Comparison of ENCODE assay signal across 27 mouse cellular contexts in the genomic region with DNA sequence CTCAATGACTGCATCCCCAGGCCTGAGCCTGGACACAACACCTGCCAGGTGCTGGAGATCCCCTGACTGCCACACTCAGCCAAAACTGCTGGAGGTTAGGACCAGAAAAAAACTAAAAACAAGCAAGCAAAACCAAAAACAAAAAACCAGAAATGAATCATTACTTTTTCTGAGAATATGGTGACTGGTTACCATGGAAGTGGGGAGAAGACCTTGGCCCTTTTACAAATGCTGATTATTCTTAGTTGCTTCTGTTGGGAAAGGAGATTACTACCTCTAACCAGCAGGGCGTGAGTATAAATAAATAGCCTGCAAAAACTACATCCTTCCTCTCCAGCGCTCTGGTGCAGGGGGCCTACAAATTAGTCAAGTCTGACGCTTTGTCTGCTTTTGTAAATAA.
"Had no signal": no experiment of that assay in that cellular context is flagged by ENCODE, and none has a peak within 500 bp of the region (broad histone marks: within the 10 kb centered on the region; RNA-seq: fewer than 3 reads in every experiment).

No protein-coding gene starts in this region.

- DNase-seq: gastrocnemius, adult 2 months; gastrocnemius, postnatal 10 days; gastrocnemius, postnatal 25 days; heart, adult 18-20 months; heart, postnatal 10 days; heart, postnatal 4 days; kidney, adult 18-20 months; kidney, adult 9 months; kidney, postnatal 10 days; kidney, postnatal 25 days; kidney, postnatal 4 days; liver; liver, embryonic 13.5 days had no signal

- H3K4me2 ChIP-seq: heart, embryonic 12.5 days; hindbrain, embryonic 12.5 days; hindbrain, embryonic 14.5 days; intestine, embryonic 15.5 days; kidney, embryonic 15.5 days; limb, embryonic 12.5 days; liver, embryonic 11.5 days; liver, embryonic 13.5 days had no signal

- H3K4me3 ChIP-seq: gastrocnemius, adult 2 months; heart, embryonic 10.5 days; heart, embryonic 12.5 days; hindbrain, embryonic 10.5 days; hindbrain, embryonic 12.5 days; intestine, embryonic 15.5 days; kidney, embryonic 15.5 days; left cerebral cortex, adult 2 months; limb, embryonic 10.5 days; limb, embryonic 12.5 days; liver, embryonic 13.5 days had no signal

- H3K9ac ChIP-seq: heart, embryonic 12.5 days; hindbrain, embryonic 12.5 days; hindbrain, embryonic 14.5 days; intestine, embryonic 15.5 days; kidney, embryonic 15.5 days; limb, embryonic 12.5 days; liver, embryonic 13.5 days had no signal

- ATAC-seq: hindbrain, embryonic 16.5 days; inflammation-experienced regulatory T-cells, adult 6 months; intestine, embryonic 15.5 days; intestine, postnatal 0 days had no signal

- H3K27ac ChIP-seq: gastrocnemius, adult 2 months; heart, embryonic 10.5 days; hindbrain, embryonic 10.5 days; hindbrain, embryonic 12.5 days; hindbrain, embryonic 14.5 days; intestine, embryonic 15.5 days; kidney, embryonic 15.5 days; left cerebral cortex, adult 2 months; limb, embryonic 10.5 days; limb, embryonic 12.5 days; liver, embryonic 13.5 days had no signal

- H3K9me3 ChIP-seq: heart, embryonic 10.5 days; heart, embryonic 12.5 days; hindbrain, embryonic 10.5 days; hindbrain, embryonic 12.5 days; intestine, embryonic 15.5 days; kidney, embryonic 15.5 days; limb, embryonic 10.5 days; limb, embryonic 12.5 days; liver, embryonic 13.5 days had no signal

- H3K27me3 ChIP-seq: heart, embryonic 12.5 days; hindbrain, embryonic 12.5 days; intestine, embryonic 15.5 days; kidney, embryonic 15.5 days; limb, embryonic 12.5 days; liver, embryonic 13.5 days had no signal

- H3K4me1 ChIP-seq: heart, embryonic 10.5 days; heart, embryonic 12.5 days; hindbrain, embryonic 10.5 days; hindbrain, embryonic 12.5 days; intestine, embryonic 15.5 days; kidney, embryonic 15.5 days; limb, embryonic 10.5 days; liver, embryonic 13.5 days had no signal

- H3K36me3 ChIP-seq: heart, embryonic 10.5 days; heart, embryonic 12.5 days; hindbrain, embryonic 10.5 days; hindbrain, embryonic 12.5 days; intestine, embryonic 15.5 days; kidney, embryonic 15.5 days; limb, embryonic 10.5 days; limb, embryonic 12.5 days; liver, embryonic 13.5 days had no signal
